In genomic region chr5:134913352-134913751, GRCm38 (mm10) we compare ENCODE assay signal across 28 mouse cellular contexts. TPM values are rescaled to one million over a fixed set of nuclear protein-coding genes. Genes with fewer than 3 reads are reported as not detected.
DNase-seq lines count a peak whose midpoint lies in the region; ATAC-seq and TF ChIP-seq lines count a peak whose summit lies in the region.
"Had no signal": no experiment of that assay in that cellular context is flagged by ENCODE, and none has a peak within 500 bp of the region (broad histone marks: within the 10 kb centered on the region; RNA-seq: fewer than 3 reads in every experiment).

No protein-coding gene starts in this region.

- H3K27ac ChIP-seq in liver, embryonic 11.5 days (ENCODE audit: low read depth, low read length), result peak overlapping the region; percentile 97
- H3K27ac ChIP-seq in bone marrow, adult 2 months (ENCODE audit: control insufficient read depth, insufficient read depth, low read depth, low read length, poor library complexity), result peak overlapping the region; percentile 80
- H3K27ac ChIP-seq in limb, embryonic 10.5 days, result peak overlapping the region; percentile 23; the same call in 1 of the 2 replicates
- H3K27ac ChIP-seq: embryonic facial prominence, embryonic 12.5 days; hindbrain, embryonic 14.5 days; intestine, embryonic 15.5 days; limb, embryonic 12.5 days; neural tube, embryonic 13.5 days had no signal

- H3K4me2 ChIP-seq in liver, embryonic 11.5 days, result peak overlapping the region; percentile 60
- H3K4me2 ChIP-seq: embryonic facial prominence, embryonic 12.5 days; hindbrain, embryonic 14.5 days; intestine, embryonic 15.5 days; limb, embryonic 12.5 days; lung, embryonic 14.5 days; midbrain, embryonic 11.5 days; neural tube, embryonic 13.5 days had no signal

- peak; percentile 40 for ATAC-seq in liver, embryonic 11.5 days (replicated peaks; ENCODE audit: low FRiP score)
- ATAC-seq in megakaryocyte progenitor cell, adult 5-6 weeks (replicated peaks; ENCODE audit: poor library complexity), result 0 out of 2 replicates have a peak, but pooled peaks have one; percentile 1

- H3K27me3 ChIP-seq in liver, embryonic 11.5 days (replicated peaks; ENCODE audit: control insufficient read depth, insufficient read depth, low read length), result no peaks in the 10 kb centered on the region
- H3K27me3 ChIP-seq in limb, embryonic 10.5 days (ENCODE audit: low read depth, poor library complexity, severe bottlenecking), result no peaks in the 10 kb centered on the region
- H3K27me3 ChIP-seq: intestine, embryonic 15.5 days; neural tube, embryonic 13.5 days had no signal

- H3K36me3 ChIP-seq in liver, embryonic 11.5 days (ENCODE audit: control insufficient read depth, insufficient read depth, low read length), result no peaks in the 10 kb centered on the region
- no peaks in the 10 kb centered on the region for H3K36me3 ChIP-seq in limb, embryonic 10.5 days
- H3K36me3 ChIP-seq: embryonic facial prominence, embryonic 12.5 days; intestine, embryonic 15.5 days; limb, embryonic 12.5 days; neural tube, embryonic 13.5 days had no signal

- TF ChIP-seq POLR2A in bone marrow, adult 2 months (IDR thresholded peaks at IDR 0.05; ENCODE audit: borderline replicate concordance, control insufficient read depth, low read depth, low read length), result no peak

- TF ChIP-seq CTCF in bone marrow, adult 2 months (IDR thresholded peaks at IDR 0.05; ENCODE audit: control insufficient read depth, insufficient read depth, low read length), result no peak

- peaks cover 10% of the 10 kb centered on the region for H3K4me1 ChIP-seq in liver, embryonic 11.5 days (replicated peaks; ENCODE audit: control insufficient read depth, insufficient read depth, low read length)
- no peaks in the 10 kb centered on the region; the same call in 1 of the 2 replicates for H3K4me1 ChIP-seq in bone marrow, adult 2 months (ENCODE audit: control insufficient read depth, insufficient read depth, low read length)
- no peaks in the 10 kb centered on the region for H3K4me1 ChIP-seq in limb, embryonic 10.5 days
- H3K4me1 ChIP-seq: embryonic facial prominence, embryonic 12.5 days; intestine, embryonic 15.5 days; limb, embryonic 12.5 days; neural tube, embryonic 13.5 days had no signal

- 63% methylated on average over 3 of the region's 3 CpGs for WGBS in liver, embryonic 11.5 days
- WGBS in bone marrow, adult 2 months, result 58% methylated on average over 3 of the region's 3 CpGs
- WGBS in limb, embryonic 10.5 days, result 82% methylated on average over 3 of the region's 3 CpGs

- no peak for DNase-seq in liver, embryonic 11.5 days (ENCODE audit: low spot score)
- DNase-seq in liver, result no peak
- no peak for DNase-seq in limb, embryonic 10.5 days (ENCODE audit: low spot score)
- DNase-seq in natural killer cell, adult 2 months (ENCODE audit: low spot score in 2 of 2), result no peak
- DNase-seq in ovary, adult 18-20 months (ENCODE audit: low spot score), result no peak
- DNase-seq: adrenal gland, adult 2 months; cerebellum, adult 9-10 months; heart, adult 18-20 months; kidney, postnatal 4 days; layer of hippocampus, adult 9-11 months; lung, embryonic 14.5 days; lung, postnatal 36 days; thymus, postnatal 14 days had no signal

- H3K9ac ChIP-seq in liver, embryonic 11.5 days (ENCODE audit: low read depth, low read length), result peak overlapping the region; percentile 82
- H3K9ac ChIP-seq: embryonic facial prominence, embryonic 12.5 days; hindbrain, embryonic 14.5 days; intestine, embryonic 15.5 days; limb, embryonic 12.5 days; lung, embryonic 14.5 days; neural tube, embryonic 13.5 days had no signal

- no peaks in the 10 kb centered on the region for H3K9me3 ChIP-seq in liver, embryonic 11.5 days (ENCODE audit: control insufficient read depth, low read length)
- H3K9me3 ChIP-seq in limb, embryonic 10.5 days (replicated peaks), result no peaks in the 10 kb centered on the region
- H3K9me3 ChIP-seq: embryonic facial prominence, embryonic 12.5 days; intestine, embryonic 15.5 days; limb, embryonic 12.5 days; neural tube, embryonic 13.5 days had no signal

- H3K4me3 ChIP-seq in liver, embryonic 11.5 days (ENCODE audit: low read depth, low read length), result peak overlapping the region; percentile 64
- peak overlapping the region; percentile 60 for H3K4me3 ChIP-seq in bone marrow, adult 2 months (replicated peaks; ENCODE audit: control insufficient read depth, low read depth, low read length)
- H3K4me3 ChIP-seq in limb, embryonic 10.5 days, result no peak overlapping the region
- H3K4me3 ChIP-seq: embryonic facial prominence, embryonic 12.5 days; intestine, embryonic 15.5 days; limb, embryonic 12.5 days; neural tube, embryonic 13.5 days had no signal

RNA-seq across cellular contexts. Expression of gene Cldn13, which starts 2.0 kb away (rescaled TPM):
- polyA plus RNA-seq in liver, embryonic 11.5 days (2014; fragmentation: Nextera tagmentation; extraction: Ambion mirVana), result 115 and 120 TPM in 2 replicates
- 224 and 283 TPM in 2 replicates for polyA plus RNA-seq in bone marrow, adult 2 months (2011; ENCODE audit: insufficient read depth, insufficient read length, low replicate concordance, missing spikeins)
- polyA plus RNA-seq in limb, embryonic 10.5 days (2016; fragmentation: Nextera tagmentation; extraction: Ambion mirVana), result 2.1 and 2.3 TPM in 2 replicates
- 17.0 and 19.0 TPM in 2 replicates for total RNA-seq in megakaryocyte progenitor cell, adult 5-6 weeks (2015)
- 5.3 and 10.9 TPM in 2 replicates for total RNA-seq in megakaryocyte progenitor cell, adult 5-6 weeks (2017)
- total RNA-seq: adrenal gland, adult 2 months; gastrocnemius, adult 8-10 months; heart, adult 18-20 months; left cerebral cortex, adult 8-10 months had no signal
- polyA plus RNA-seq: adrenal gland, adult 2 months; C2C12; cortical plate, adult 2 months had no signal

RNA-seq across cellular contexts. Expression of gene Tmem270, which starts 6.8 kb away (rescaled TPM):
- not detected in 2 replicates for polyA plus RNA-seq in liver, embryonic 11.5 days (2014; fragmentation: Nextera tagmentation; extraction: Ambion mirVana)
- not detected in 2 replicates for polyA plus RNA-seq in bone marrow, adult 2 months (2011; ENCODE audit: insufficient read depth, insufficient read length, low replicate concordance, missing spikeins)
- polyA plus RNA-seq in limb, embryonic 10.5 days (2016; fragmentation: Nextera tagmentation; extraction: Ambion mirVana), result not detected in 2 replicates
- total RNA-seq in megakaryocyte progenitor cell, adult 5-6 weeks (2015), result not detected in 2 replicates
- not detected in 2 replicates for total RNA-seq in megakaryocyte progenitor cell, adult 5-6 weeks (2017)
- total RNA-seq: adrenal gland, adult 2 months; gastrocnemius, adult 8-10 months; heart, adult 18-20 months; left cerebral cortex, adult 8-10 months had no signal
- polyA plus RNA-seq: adrenal gland, adult 2 months; C2C12; cortical plate, adult 2 months; embryonic facial prominence, embryonic 12.5 days; heart, postnatal 0 days; hindbrain, embryonic 14.5 days; intestine, embryonic 15.5 days; kidney, embryonic 14.5 days; limb, embryonic 12.5 days; lung, embryonic 14.5 days; midbrain, embryonic 11.5 days; neural tube, embryonic 13.5 days; stomach, embryonic 14.5 days had no signal

RNA-seq across cellular contexts. Expression of gene Mettl27, which starts 18.8 kb away (rescaled TPM):
- 9.1 and 11.4 TPM in 2 replicates for polyA plus RNA-seq in liver, embryonic 11.5 days (2014; fragmentation: Nextera tagmentation; extraction: Ambion mirVana)
- polyA plus RNA-seq in bone marrow, adult 2 months (2011; ENCODE audit: insufficient read depth, insufficient read length, low replicate concordance, missing spikeins), result 9.9 and 11.4 TPM in 2 replicates
- 11.0 and 16.5 TPM in 2 replicates for polyA plus RNA-seq in limb, embryonic 10.5 days (2016; fragmentation: Nextera tagmentation; extraction: Ambion mirVana)
- total RNA-seq in megakaryocyte progenitor cell, adult 5-6 weeks (2015), result 1.9 and 3.9 TPM in 2 replicates
- 0.92 and 3.4 TPM in 2 replicates for total RNA-seq in megakaryocyte progenitor cell, adult 5-6 weeks (2017)

RNA-seq across cellular contexts. Expression of gene Cldn4, which starts 33.4 kb away (rescaled TPM):
- 3.1 and 3.7 TPM in 2 replicates for polyA plus RNA-seq in liver, embryonic 11.5 days (2014; fragmentation: Nextera tagmentation; extraction: Ambion mirVana)
- 11.1 TPM in 1 of 2 replicates, not detected in the other for polyA plus RNA-seq in bone marrow, adult 2 months (2011; ENCODE audit: insufficient read depth, insufficient read length, low replicate concordance, missing spikeins)
- 9.8 and 10.0 TPM in 2 replicates for polyA plus RNA-seq in limb, embryonic 10.5 days (2016; fragmentation: Nextera tagmentation; extraction: Ambion mirVana)
- total RNA-seq in megakaryocyte progenitor cell, adult 5-6 weeks (2015), result not detected in 2 replicates
- not detected in 2 replicates for total RNA-seq in megakaryocyte progenitor cell, adult 5-6 weeks (2017)
- total RNA-seq: adrenal gland, adult 2 months; gastrocnemius, adult 8-10 months; left cerebral cortex, adult 8-10 months had no signal
- polyA plus RNA-seq: adrenal gland, adult 2 months; heart, postnatal 0 days; hindbrain, embryonic 14.5 days had no signal

Comparison
In these comparisons a context has a peak if more than half of its experiments do, and no peak if none do; other contexts are left out.
1. H3K27ac ChIP-seq: peak in every context shown above with its lines; median percentile 97 in liver, embryonic 11.5 days; 80 in bone marrow, adult 2 months; 23 in limb, embryonic 10.5 days.
2. RNA of gene Cldn13, which starts 2.0 kb away (polyA plus RNA-seq): 224 to 283 TPM in bone marrow, adult 2 months and 115 to 120 TPM in liver, embryonic 11.5 days; 2.1 to 2.3 TPM in limb, embryonic 10.5 days; every median in the first group is over 10 times any median in the second.